Mouse (Mus musculus) lung, adult 2 months (tissue): ENCODE measurements around the gene Rxrg.

Source experiments
- CTCF ChIP-seq: fragments of 200-500 bp; IDR thresholded peaks from 2 replicates; pipeline ENCODE4 v1.5.1; 2011; ENCODE audit warnings: mild to moderate bottlenecking, low read length, control low read depth; ENCODE audit not compliant: insufficient read depth
- POLR2A ChIP-seq: fragments of 200-500 bp; IDR thresholded peaks from 2 replicates; pipeline ENCODE4 v1.6.1; 2011; ENCODE audit warnings: low read depth, mild to moderate bottlenecking, control low read depth, low read length, borderline replicate concordance; ENCODE audit errors: extremely low read depth

GRCm38 (mm10) chr1:167625098-167625497, 26.9 kb downstream of the Rxrg start:
- TF ChIP-seq CTCF (no peak), POLR2A (no peak)
